Mouse (Mus musculus): Measurements from ENCODE around the gene Glrx. TPM values are rescaled to one million over a fixed set of nuclear protein-coding genes. Genes with fewer than 3 reads are reported as not detected.
"Not testable (repeated sequence)": the region's sequence is repeated elsewhere in the genome, so short reads cannot be mapped to it uniquely, and the experiment has no call there.

Glrx gene
- total RNA-seq (2021): 10 to 100 TPM; 46.9 to 49.4 TPM

- intact Hi-C loops (cut with DNase I): no loop called here
- peak; percentile 56 for DNase-seq (ENCODE audit: low spot score)
These were observed at the start of gene Glrx for GRCm38 (mm10) chr13:75839719-75840481. Gene Glrx, plus strand, starts transcription at chr13:75839868.

GRCm38 (mm10) chr13:75790550-75791205 lies 49.0 kb upstream of the Glrx start:
- no peak for DNase-seq (ENCODE audit: low spot score)
- intact Hi-C loops (cut with DNase I): loop anchor here (10.0 kb wide), 1 partner anchor 286 kb away; no protein-coding TSS in a partner anchor

- intact Hi-C loops (cut with DNase I): loop anchor here (10.0 kb wide), 1 partner anchor 289 kb away; no protein-coding TSS in a partner anchor
- no peak for DNase-seq (ENCODE audit: low spot score)
These were observed 45.6 kb upstream of the Glrx start for GRCm38 (mm10) chr13:75793863-75794629.

DNA sequence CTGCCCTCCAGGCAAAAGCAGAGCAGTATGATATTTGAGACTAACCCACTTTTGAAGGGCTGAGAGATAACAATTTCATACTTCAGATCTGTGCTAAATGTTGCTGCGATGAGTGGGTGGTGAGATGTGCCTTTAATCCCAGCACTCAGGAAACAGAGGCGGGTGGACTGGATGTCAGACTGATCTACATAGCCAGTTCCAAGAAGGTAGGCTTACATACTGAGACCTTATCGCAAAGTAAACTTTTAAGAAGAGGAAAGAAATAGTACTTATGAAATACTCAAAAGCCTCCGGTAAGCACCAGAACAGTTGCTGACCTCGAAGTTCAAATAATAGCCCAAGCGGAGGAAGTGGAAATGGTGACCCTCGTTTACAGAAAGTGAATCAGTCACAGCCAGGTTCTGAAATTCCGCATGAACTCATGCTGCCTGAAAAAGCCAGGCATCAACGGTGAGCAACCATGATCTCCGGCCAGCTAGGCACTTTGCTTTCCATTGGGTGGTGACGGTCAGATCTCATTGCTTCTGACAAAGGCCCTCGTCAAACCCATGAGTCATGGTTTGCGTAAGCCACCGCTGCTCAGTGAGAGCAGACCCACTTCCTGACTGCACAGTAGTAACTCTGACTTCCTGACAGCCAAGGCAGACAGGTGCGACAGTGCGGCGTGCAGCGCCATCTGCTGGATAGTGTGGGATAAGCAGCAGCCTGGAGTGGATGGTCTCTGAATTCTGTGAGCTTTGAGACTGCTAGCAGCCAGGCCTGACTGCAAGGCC lies 42.1 kb upstream of the Glrx start:
- DNase-seq (ENCODE audit: low spot score): peak; percentile 78
- intact Hi-C loops (cut with DNase I): loop anchor here (1.0 to 10.0 kb wide), 5 partner anchors 80 to 935 kb away; partner anchors contain the start of gene Ell2

DNA sequence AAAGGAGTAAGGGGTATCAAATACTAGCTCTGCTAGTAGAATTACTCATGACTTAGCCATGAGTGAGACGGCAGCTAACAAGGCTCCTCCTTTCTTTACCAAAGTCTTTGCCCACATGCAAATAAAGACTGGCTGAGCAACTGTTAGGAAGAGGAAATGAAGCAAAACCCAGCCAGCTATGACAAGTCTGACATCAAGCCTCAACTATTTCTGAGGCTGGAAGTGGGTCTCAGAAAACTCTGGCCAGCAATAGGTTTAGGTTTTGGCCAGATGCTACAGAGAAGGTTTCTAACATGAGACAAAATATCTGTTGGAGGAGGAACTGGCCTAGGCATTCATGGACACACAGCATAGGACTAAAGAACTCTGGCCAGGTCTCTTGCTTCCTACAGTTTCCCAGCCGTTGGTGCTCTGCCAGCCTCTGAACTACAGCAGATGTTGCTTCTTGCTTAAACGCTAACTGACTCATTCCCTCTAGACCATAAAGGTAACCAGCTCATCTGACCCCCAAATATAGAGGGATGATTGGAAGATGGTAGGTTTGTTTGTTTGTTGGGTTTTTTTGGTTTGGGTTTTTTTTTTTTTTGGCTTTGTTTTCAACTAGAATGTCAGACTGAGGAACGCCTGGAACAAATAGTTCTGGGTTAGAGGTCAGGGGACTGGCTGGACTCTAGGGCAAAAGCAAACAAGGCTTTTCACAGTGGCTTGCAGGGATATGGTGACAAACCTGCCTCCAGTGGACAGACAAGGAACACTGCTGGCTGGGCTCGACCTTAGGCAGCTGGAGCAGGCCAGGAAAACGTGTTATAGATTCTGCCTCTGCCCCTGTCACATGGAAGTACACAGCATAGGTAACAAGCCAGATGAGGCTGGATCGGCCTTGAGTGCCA lies 41.0 kb upstream of the Glrx start:
- no peak for DNase-seq (ENCODE audit: low spot score)
- intact Hi-C loops (cut with DNase I): loop anchor here (1.0 to 10.0 kb wide), 5 partner anchors 79 to 936 kb away; partner anchors contain the start of gene Ell2

GRCm38 (mm10) chr13:75799421-75799820 lies 40.2 kb upstream of the Glrx start:
- no peak for DNase-seq (ENCODE audit: low spot score)

GRCm38 (mm10) chr13:75807969-75808368 lies 31.7 kb upstream of the Glrx start:
- DNase-seq (ENCODE audit: low spot score): no peak
- intact Hi-C loops (cut with DNase I): no loop called here

More at GRCm38 (mm10) chr13:75799421-75799820, 40.2 kb upstream of the Glrx start:
- intact Hi-C loops (cut with DNase I): loop anchor here (2.0 to 10.0 kb wide), 4 partner anchors 78 to 937 kb away; partner anchors contain the start of gene Ell2

DNA sequence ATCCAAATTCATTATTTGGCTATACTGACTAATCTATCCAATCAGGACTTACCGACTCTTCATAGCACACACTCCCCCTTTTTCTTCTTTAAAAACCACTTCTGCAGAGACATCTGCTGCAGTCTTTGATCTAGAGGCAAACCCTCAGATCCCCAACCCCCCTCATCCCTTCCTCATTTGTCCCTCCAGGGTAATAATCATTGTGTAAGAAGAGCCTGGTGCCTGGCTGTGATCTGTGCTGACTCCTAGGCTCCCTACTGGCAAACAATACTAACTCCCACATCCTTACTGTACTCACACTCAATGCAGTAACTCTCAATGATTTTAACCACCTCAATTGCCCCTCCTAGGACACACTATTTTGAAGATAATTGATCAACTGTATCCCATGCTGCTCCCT lies 29.7 kb upstream of the Glrx start:
- intact Hi-C loops (cut with DNase I): no loop called here

GRCm38 (mm10) chr13:75817183-75817582 lies 22.5 kb upstream of the Glrx start:
- intact Hi-C loops (cut with DNase I): no loop called here
- DNase-seq (ENCODE audit: low spot score): no peak

More for the DNA sequence above, 29.7 kb upstream of the Glrx start:
- no peak for DNase-seq (ENCODE audit: low spot score)

DNA sequence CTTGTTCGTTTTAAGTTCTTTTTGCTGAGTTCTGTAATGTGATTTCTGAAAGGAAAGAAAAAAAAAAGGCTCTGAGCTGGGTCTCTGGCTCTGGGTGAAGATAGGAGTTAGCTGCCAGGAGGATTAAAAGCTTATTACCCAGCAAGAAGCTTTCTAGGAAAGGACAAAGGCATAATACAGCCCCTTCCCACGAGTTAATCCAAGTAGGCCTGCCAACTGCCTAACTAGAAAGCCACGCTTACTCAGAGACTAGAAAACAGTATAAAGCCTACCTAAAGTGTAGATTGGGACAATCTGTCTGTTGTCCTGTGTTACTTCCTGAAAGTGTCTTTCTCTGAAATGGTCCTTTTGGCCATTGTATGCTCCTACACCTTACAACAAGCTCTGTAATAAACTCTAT lies 21.2 kb upstream of the Glrx start:
- intact Hi-C loops (cut with DNase I): no loop called here
- DNase-seq (ENCODE audit: low spot score): no peak

DNA sequence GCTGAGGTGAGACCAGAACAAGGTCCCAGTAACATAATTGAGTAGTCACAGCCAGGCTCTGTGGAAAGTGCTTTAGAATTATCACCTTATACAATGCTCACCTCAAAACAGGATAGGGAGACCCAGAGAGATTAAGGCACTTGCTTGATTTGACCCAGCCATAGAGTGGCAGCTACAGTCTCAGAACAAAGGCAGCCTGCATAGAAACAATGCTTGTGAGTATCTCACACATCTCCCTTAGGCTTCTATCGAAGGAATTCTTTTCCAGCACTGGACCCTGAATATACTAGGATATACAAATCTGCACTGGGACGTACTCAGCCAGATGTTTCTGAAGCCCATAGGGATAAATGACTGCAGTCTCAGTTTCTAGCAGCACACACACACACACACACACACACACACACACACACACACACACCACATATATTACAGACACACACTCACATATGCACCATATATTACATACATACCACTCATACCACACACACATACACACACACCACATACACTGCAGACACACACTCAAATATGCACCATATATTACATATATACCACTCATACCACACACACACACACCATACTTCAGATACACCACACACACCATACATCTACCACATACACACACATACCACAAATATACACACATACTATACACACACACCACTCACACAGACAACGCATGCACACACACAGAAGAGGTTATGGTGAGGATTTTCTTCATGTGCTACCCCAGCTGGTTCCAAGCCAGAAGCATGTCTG lies 20.5 kb upstream of the Glrx start:
- no peak for DNase-seq (ENCODE audit: low spot score)
- intact Hi-C loops (cut with DNase I): no loop called here

- intact Hi-C loops (cut with DNase I): no loop called here
- DNase-seq (ENCODE audit: low spot score): no peak
These were observed 19.8 kb upstream of the Glrx start for GRCm38 (mm10) chr13:75819898-75820297.

GRCm38 (mm10) chr13:75822366-75822765 lies 17.3 kb upstream of the Glrx start:
- intact Hi-C loops (cut with DNase I); DNase-seq (ENCODE audit: low spot score): not testable (repeated sequence)

GRCm38 (mm10) chr13:75823201-75823600 lies 16.5 kb upstream of the Glrx start:
- intact Hi-C loops (cut with DNase I): no loop called here
- no peak for DNase-seq (ENCODE audit: low spot score)

- no peak for DNase-seq (ENCODE audit: low spot score)
- intact Hi-C loops (cut with DNase I): no loop called here
These were observed 14.9 kb upstream of the Glrx start for GRCm38 (mm10) chr13:75824611-75825319.

DNA sequence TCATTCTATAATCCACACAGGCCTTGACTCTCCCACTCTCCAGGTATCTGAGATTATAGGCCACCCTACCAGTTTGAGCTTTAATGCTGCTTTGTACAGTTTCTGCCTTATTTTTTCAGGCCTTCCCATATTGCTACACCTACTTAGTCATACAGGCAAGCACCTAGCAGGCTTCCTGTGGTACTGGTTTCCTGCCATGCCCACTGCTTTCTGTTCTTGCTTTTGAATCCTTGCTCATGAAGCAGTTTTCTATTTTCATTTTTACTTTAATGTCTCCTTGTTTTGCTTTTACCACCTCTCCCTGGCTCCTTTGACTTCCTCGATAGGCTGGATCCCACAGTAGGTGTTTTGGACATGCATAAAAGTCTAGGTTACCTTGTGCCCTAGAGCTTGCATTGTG lies 14.3 kb upstream of the Glrx start:
- intact Hi-C loops (cut with DNase I): no loop called here
- DNase-seq (ENCODE audit: low spot score): no peak

DNA sequence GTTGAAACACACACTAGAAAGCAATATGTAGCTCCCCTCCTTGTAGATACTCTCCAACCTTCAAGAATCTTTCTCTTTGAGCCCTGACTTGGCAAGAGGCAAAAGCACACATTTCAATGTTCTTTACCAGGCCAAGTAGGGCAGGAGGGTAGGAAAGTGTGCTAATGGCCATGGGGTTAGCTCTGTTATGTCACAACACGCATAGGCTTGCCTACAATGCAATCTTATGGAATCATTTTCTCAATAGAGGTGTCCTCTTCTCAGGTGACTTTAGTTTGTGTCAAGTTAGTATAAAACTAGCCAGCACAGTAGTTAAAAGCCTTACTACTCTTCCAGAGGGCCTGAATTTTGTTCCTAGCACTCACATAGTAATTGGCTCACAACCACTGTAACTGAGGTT lies 9.0 kb upstream of the Glrx start:
- DNase-seq (ENCODE audit: low spot score): no peak

More for the DNA sequence above, 9.0 kb upstream of the Glrx start:
- intact Hi-C loops (cut with DNase I): no loop called here
